Mouse (Mus musculus) brown adipose tissue, adult 24 weeks (tissue): ENCODE results near the gene Prss38. TPM values are rescaled to one million over a fixed set of nuclear protein-coding genes. Genes with fewer than 3 reads are reported as not detected.

Experiments
- H3K27ac ChIP-seq: fragments of 200-500 bp; replicated peaks from 2 replicates; pipeline ENCODE4 v1.5.1; 2012; ENCODE audit warnings: low read depth, mild to moderate bottlenecking, low read length
- H3K4me1 ChIP-seq: fragments of 200-500 bp; 2 replicates; pipeline ENCODE4 v1.6.1; 2012; ENCODE audit warnings: low read length, mixed read lengths; ENCODE audit not compliant: control insufficient read depth, insufficient read depth, insufficient read length
- H3K4me3 ChIP-seq: fragments of 200-500 bp; 2 replicates; pipeline ENCODE4 v1.5.1; 2012; ENCODE audit warnings: low read depth, mild to moderate bottlenecking, low read length, moderate library complexity; ENCODE audit not compliant: insufficient read depth
- polyA plus RNA-seq: library from polyadenylated mRNA; stranded (reverse); fragments of >200 nt; gene quantifications from 2 replicates; pipeline ENCODE4 v1.2.4, GENCODE M21; 2012; ENCODE audit not compliant: missing spikeins, insufficient read depth, insufficient read length

The Prss38 gene
- polyA plus RNA-seq = not detected in 2 replicates

DNA sequence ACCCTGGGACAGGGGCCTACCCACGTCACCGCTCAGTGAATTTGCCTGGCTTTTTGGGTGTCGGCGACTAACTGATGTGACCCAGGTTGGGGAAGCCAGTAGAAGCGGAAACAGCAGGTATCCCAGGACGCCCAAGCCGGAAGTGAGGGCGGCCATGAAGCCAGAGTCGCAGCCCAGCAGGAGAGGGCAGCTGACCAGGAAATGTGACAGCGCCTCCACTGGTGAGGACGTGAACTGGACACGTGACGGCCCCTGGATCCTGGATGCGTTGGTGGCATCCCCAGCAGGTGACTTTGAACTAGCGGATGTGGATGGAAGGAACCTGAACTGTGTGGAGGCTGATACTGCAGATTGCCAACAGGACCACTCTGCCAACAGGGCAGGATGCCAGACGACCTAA lies at the start of gene Prss38:
Gene Prss38, minus strand, starts transcription at position 183 of the 400 bp plus-strand sequence.
- no peaks in the 10 kb centered on the region for H3K4me1 ChIP-seq
- no peak within 1 kb of the TSS for H3K4me3 ChIP-seq
- H3K27ac ChIP-seq = no peak within 1 kb of the TSS

GRCm38 (mm10) chr11:59423010-59423588 lies 47.6 kb upstream of the Prss38 start:
- no peak overlapping the region for H3K4me3 ChIP-seq
- no peak overlapping the region for H3K27ac ChIP-seq
- H3K4me1 ChIP-seq = peaks cover 5% of the 10 kb centered on the region

DNA sequence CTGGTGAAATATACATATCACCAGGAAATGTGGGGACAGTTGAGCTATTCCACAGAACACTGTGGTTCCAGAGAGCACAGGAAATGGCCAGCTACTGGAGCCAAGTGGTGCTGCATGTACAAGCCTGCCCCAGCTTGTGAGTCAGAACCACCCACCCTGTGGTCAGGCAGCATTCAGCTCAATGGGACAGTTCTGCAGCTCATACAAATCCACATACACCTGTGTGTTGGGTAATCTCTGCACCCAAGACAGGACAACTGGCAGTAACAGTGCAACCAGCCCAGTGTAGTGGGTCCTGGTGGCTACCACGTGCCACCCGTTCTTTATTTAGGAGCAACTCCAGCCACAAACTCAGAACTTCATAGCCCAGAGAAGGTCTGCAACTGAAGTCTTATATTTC lies 46.5 kb upstream of the Prss38 start:
- no peak overlapping the region for H3K4me3 ChIP-seq
- H3K4me1 ChIP-seq = peaks cover 5% of the 10 kb centered on the region
- no peak overlapping the region for H3K27ac ChIP-seq

DNA sequence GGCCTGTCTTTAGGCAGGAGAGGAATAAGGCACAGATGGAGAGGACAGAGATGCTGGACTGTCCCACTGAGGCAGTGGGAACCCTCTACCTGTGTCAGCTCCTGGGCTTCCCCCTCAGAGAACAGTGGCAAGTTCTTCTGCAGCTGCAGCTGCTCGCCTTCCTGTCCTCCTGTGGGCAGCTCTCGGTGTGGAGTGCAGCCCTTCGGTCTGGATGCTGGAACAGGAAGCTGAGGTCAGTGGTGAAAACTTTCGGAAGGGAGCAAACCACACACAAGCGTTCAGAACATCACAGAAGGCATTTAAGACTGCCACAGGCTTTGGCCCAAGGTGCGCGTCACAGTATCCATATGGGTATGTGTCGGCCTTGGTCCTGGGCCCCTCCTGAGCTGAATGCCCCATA lies 46.0 kb upstream of the Prss38 start:
- no peak overlapping the region for H3K4me3 ChIP-seq
- H3K4me1 ChIP-seq = peaks cover 5% of the 10 kb centered on the region
- no peak overlapping the region for H3K27ac ChIP-seq

DNA sequence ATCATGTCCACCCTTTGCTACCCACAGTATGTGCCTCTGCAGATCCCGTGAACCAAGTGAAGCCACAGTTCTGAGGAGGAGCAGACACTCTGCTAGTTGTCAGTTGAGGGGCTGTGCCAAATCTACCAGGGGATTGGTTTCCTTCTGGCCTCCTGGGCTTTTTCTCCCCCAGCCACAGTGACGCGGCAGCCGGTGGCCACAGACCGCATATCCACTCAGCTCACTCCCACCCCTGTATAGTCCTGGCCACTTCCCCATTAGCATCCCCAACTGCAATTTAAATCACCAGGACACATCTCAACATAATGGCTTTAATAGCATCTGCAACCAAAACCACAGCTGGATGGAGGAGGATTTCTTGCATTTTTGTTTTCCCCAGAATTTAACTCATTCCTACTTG lies 43.3 kb upstream of the Prss38 start:
- H3K4me1 ChIP-seq = peaks cover 7% of the 10 kb centered on the region; the same call in 1 of the 2 replicates
- no peak overlapping the region for H3K4me3 ChIP-seq
- H3K27ac ChIP-seq = no peak overlapping the region

- no peak overlapping the region for H3K4me3 ChIP-seq
- H3K4me1 ChIP-seq = peaks cover 5% of the 10 kb centered on the region; the same call in 1 of the 2 replicates
- H3K27ac ChIP-seq = no peak overlapping the region
Observed at GRCm38 (mm10) chr11:59412999-59413863, 37.8 kb upstream of the Prss38 start.

DNA sequence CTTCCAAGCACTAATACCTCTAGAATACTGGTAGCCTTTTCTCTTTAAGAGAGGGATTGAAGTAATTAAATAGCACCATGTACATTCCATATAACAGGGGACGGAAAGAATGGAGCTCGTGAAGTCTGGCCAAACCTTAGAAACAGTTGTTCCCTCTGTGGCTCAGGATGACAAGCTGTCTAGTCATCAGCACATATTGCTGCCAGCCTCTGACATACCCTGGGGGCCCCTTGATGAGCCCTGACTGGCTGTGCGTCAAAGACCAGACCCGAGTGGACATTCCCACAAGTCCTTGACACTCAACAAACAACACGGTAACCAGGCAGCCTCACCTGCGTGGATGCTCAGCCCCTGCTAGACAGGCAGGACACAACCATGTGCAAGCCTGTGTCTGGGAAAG lies 36.6 kb upstream of the Prss38 start:
- Histone ChIP-seq H3K27ac (no peak overlapping the region), H3K4me1 (peaks cover 5% of the 10 kb centered on the region; the same call in 1 of the 2 replicates), H3K4me3 (no peak overlapping the region)

GRCm38 (mm10) chr11:59410851-59411250 lies 35.4 kb upstream of the Prss38 start:
- Histone ChIP-seq H3K27ac (no peak overlapping the region), H3K4me3 (no peak overlapping the region), H3K4me1 (peaks cover 5% of the 10 kb centered on the region; the same call in 1 of the 2 replicates)

DNA sequence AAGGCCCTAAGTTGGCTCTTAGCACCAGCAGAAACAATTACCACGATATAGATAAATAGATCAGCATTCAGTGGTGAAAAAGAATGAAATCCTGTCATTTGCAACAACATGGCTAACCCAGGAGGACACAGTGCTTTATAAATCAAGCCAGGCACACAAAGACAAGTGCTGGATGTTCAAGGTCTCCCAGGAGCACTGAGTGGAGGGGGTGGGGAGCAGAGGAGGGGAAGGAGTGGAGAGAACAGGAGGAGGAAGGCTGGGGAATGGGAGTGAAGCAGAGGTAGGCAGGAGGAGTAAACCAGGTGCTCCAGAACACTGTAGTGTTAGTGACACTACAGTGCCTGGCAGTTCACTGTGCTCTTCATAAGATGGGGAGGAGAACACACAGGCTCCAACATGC lies 30.3 kb upstream of the Prss38 start:
- H3K27ac ChIP-seq = no peak overlapping the region
- no peak overlapping the region for H3K4me3 ChIP-seq
- H3K4me1 ChIP-seq = no peaks in the 10 kb centered on the region

- Histone ChIP-seq H3K4me3 (no peak overlapping the region), H3K4me1 (no peaks in the 10 kb centered on the region), H3K27ac (no peak overlapping the region)
Observed at GRCm38 (mm10) chr11:59400876-59401275, 25.4 kb upstream of the Prss38 start.

DNA sequence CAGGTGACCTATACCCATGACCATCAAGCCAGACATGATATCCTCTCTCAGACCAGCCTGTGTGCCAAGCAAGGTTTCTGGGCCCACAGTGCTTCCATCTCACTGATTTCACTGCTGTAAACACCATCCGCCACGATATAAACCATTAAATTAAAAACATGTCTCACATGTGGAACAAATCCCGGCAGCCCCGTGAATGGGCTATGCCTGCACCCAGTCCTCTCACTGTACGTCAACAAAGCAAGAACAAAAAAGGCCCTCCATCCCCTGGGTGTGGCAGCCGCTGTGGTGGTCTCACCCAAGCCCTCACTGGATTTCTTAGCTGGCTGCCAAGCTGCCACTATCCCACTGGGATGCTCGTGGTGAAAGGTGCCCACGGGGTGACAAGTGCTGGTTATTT lies 24.4 kb upstream of the Prss38 start:
- H3K4me1 ChIP-seq = no peaks in the 10 kb centered on the region
- H3K4me3 ChIP-seq = no peak overlapping the region
- no peak overlapping the region for H3K27ac ChIP-seq

DNA sequence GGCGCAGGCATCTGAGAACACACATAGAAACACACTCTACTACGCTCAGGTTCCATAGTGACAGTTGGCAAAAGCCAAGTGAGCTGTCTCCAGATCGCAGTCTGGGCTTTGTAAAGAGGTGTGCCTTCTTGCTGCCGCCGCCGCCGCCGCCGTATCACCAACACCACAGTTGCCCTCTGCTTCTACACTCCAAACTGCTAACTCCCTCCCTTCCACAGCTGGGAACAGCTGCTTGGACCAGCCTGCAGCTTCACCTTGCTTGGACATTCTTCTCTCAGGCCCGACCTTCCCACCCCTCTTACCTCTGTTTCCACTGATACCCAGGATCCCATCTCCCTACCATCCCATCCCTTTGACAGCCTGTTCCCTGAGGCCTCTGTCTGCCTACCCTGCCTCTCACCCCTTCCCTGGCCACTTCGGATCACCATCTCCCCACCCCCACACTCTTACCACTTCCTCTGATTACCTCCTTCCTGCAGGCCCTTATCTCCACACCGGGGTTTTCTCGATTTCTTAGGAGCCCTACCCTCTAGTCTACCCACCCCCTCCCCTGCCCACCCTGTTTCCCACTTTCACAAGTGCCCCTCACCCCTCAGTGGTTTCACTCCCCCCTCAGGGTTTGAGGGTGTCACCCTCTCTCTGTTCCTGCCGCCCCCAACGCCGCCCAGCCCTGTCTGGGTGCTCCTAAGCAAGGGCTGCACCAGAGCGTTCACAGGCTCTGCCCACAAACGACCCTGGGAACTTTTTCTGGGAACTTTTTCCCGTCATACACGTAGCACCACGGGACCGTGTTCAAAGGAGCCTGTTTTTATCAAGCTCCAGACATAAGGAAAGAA lies 22.3 kb upstream of the Prss38 start:
- Histone ChIP-seq H3K4me3 (no peak overlapping the region), H3K27ac (no peak overlapping the region), H3K4me1 (no peaks in the 10 kb centered on the region)

DNA sequence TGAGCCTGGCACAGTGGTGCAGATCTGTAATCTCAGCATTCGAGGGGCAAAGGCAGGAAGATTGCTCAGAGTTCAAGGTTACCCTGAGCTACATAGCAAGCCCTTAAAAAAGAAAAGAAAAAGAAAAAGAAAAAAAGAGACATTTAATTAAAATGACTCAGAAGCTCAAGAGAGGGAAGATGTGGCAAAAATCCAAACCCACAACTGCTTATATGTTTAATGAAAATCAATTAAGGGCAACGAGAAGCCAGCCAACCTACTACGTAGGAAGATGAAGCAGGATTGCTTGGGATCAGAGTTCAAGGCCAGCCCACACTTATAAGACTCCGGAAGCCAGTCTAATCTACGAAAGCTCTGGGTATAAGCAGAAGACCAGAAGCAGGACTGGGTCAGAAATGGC lies 19.0 kb upstream of the Prss38 start:
- Histone ChIP-seq H3K4me3 (no peak overlapping the region), H3K27ac (no peak overlapping the region), H3K4me1 (no peaks in the 10 kb centered on the region)

GRCm38 (mm10) chr11:59393591-59393990 lies 18.1 kb upstream of the Prss38 start:
- no peak overlapping the region for H3K4me3 ChIP-seq
- no peaks in the 10 kb centered on the region for H3K4me1 ChIP-seq
- no peak overlapping the region for H3K27ac ChIP-seq

DNA sequence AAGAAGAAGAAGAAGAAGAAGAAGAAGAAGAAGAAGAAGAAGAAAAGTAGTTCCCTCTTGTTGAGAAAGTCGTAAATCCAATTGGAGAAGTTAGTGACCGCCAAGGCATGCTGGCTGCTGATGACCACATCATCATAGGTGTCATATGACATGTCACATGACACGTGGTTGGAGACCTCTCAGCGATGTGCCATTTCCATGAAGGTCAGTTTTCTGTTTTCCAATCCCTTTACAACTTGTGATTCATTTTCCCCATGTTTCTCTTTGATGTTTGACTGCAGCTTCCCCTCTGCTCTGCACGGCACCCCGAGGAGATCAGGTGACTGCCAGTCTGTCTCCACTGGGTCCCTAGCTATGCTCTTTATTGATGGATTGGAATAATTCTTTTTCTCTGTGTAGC lies 16.8 kb upstream of the Prss38 start:
- H3K27ac ChIP-seq = no peak overlapping the region
- no peaks in the 10 kb centered on the region for H3K4me1 ChIP-seq
- H3K4me3 ChIP-seq = no peak overlapping the region
